Mouse (Mus musculus) megakaryocyte progenitor cell, adult 5-6 weeks (primary cell): ENCODE measurements around the gene Apbb2. TPM values are rescaled to one million over a fixed set of nuclear protein-coding genes. Genes with fewer than 3 reads are reported as not detected.

Source experiments
- ATAC-seq: replicated peaks from 2 replicates; pipeline ENCODE4 v1.8.0; 2016; ENCODE audit warnings: mild to moderate bottlenecking, moderate TSS enrichment, inconsistent platforms; ENCODE audit not compliant: poor library complexity
- total RNA-seq, 2 experiments: library from RNA; stranded (forward) in 1 of 2; stranded (reverse) in 1 of 2; fragments of 157-497, 149-512 nt in 1 of 2; fragments of 200-1000 nt in 1 of 2; gene quantifications; 2 replicates each; pipeline versions ENCODE4 v1.2.3 to v1.2.4; 2015 to 2017

Apbb2 gene
- total RNA-seq, 2 experiments from 2014 or later: 0.29 to 3.3 TPM

GRCm38 (mm10) chr5:66552246-66552645 is 66.3 kb downstream of the Apbb2 start:
- no peak for ATAC-seq

DNA sequence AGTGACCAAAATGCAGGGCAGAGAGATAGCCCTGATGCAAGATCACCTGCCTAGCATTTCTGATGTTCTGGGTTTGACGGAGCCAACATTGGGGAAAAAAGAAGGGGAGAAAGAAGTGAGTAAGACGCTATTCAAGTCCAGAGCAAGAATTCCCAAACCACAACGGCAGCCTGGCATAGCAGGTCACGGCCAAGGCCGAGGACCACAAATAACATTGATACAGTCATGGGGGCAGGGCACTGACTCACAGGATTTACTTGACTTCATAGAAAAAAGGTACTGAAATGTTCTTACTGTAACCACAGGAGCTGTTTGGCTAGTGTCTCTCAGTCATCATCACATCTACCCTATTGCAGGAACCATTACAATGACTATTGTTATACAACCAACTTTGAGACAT is 68.3 kb downstream of the Apbb2 start:
- ATAC-seq: no peak

DNA sequence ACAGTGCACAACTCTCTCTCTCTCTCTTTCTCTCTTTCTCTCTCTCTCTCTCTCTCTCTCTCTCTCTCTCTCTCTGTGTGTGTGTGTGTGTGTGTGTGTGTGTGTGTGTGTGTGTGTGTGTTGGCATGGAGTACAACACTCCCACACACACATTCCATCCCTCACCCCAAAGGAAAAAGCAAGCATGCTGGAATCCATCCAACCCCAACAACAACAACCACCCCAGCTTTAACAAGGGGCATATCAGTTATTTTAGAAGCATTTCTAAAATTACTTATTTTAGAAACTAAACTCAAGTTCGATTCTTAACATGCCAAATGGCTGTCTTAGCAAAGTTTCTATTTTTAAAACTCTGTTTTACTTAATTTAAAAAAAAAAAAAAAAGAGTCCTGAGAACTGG is 68.9 kb downstream of the Apbb2 start:
- no peak for ATAC-seq

DNA sequence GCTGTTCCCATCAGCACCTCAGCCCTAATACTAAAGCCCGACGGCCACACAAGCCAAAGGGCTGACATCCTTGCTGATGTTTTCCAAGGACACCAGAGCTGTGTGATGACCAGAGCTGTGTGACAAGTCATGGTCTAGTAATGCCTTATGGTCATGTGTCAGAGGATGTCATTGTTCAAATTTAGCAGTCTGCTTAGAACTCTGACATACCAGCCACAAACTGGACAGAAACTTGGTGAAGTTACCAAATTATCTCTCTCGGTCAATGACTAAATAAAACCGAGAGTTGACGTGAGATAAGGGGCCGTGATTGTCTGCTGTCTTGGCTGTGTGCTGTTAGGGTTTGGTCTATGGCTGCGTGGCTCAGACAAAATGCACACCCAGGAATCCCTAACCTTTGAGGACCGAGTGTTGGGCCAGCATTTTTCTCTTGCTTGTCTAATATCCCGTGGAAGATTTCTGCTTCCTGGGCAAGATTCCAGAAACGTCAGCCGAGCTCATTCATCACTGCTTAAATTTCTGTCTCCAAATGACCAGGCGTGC is 71.5 kb downstream of the Apbb2 start:
- no peak for ATAC-seq

DNA sequence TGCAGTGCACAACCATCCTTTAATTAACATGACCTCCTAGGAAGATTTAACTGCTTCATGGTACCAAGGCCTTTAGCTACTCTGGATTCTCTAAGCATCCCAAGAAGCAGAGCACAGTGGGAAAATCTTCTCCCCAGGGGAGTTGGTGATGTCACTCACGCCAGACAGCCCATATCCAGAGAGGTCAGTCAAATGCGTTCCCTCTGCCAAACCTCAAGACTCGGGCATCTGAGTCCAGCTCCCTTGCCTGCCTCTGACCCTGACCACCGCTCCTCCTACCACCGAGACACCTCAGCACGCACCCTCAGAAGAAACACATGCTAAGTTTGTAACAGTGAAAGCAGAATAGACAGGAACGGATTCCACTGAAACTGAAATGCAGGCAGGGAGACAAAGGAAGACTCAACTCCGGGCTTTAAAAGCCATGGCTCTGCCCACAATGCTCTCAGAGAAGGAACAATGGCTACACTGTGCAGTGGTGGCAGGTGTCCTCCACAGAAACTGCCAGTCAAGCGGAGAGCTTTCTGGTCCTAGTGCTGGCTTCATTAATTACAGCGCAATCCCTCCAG is 72.9 kb downstream of the Apbb2 start:
- ATAC-seq: no peak

DNA sequence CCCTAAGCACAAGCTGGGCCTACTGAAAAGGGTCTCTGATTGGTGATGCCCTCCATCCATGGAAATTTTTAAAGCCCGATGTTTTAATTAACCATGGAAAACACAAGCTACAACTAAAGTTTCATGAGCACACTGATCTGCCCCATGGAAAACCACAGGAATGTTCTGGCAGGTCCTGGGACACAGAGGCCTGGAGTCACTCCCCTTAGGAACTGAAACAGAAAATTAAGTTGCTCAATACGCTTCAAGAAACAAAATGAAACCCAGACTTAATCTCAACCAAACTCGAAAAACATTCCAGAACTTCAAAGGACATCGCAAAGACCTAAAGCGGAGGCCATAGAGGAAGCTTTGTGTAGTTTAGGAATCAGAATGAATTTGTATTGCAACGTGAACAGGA is 74.8 kb downstream of the Apbb2 start:
- no peak for ATAC-seq

- no peak for ATAC-seq
Measured at GRCm38 (mm10) chr5:66543344-66543743, 75.2 kb downstream of the Apbb2 start.

GRCm38 (mm10) chr5:66542521-66542920 is 76.1 kb downstream of the Apbb2 start:
- ATAC-seq: no peak

- no peak for ATAC-seq
Measured at GRCm38 (mm10) chr5:66541385-66541784, 77.2 kb downstream of the Apbb2 start.

GRCm38 (mm10) chr5:66540246-66540645 is 78.3 kb downstream of the Apbb2 start:
- ATAC-seq: no peak

- ATAC-seq: no peak
Measured at GRCm38 (mm10) chr5:66537811-66538210, 80.8 kb downstream of the Apbb2 start.

DNA sequence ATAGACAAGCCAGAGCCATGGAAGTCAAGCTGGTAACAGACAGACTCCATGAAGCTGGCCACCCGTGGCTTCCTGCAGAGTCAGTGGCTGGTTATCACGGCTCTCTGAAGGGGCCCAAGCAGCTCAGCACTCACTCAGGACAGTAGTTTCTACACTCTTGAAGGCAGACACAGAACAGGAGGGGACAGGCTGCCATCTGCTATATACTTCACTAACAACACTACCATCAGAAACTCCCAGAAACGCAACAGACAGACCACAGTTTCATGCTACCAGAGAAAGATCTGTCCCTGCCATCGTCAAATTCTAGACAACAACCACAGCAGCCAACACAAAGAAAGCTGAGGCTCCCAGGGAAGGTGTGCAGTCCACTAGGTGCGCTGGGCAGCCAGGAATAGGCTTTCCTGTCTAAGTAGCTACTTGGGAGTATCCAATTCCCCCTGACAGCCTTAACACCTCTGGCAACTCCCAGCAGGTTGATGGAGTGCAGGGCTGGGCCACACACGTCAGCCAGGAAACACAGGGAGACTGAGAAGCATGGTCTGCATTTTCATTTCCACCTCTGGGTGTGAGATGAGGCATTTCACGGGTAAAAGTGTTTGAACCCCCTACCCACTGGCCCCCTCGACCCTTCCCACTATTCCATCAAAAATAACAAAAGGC is 81.8 kb downstream of the Apbb2 start:
- ATAC-seq: no peak

GRCm38 (mm10) chr5:66535566-66536236 is 82.9 kb downstream of the Apbb2 start:
- no peak for ATAC-seq

DNA sequence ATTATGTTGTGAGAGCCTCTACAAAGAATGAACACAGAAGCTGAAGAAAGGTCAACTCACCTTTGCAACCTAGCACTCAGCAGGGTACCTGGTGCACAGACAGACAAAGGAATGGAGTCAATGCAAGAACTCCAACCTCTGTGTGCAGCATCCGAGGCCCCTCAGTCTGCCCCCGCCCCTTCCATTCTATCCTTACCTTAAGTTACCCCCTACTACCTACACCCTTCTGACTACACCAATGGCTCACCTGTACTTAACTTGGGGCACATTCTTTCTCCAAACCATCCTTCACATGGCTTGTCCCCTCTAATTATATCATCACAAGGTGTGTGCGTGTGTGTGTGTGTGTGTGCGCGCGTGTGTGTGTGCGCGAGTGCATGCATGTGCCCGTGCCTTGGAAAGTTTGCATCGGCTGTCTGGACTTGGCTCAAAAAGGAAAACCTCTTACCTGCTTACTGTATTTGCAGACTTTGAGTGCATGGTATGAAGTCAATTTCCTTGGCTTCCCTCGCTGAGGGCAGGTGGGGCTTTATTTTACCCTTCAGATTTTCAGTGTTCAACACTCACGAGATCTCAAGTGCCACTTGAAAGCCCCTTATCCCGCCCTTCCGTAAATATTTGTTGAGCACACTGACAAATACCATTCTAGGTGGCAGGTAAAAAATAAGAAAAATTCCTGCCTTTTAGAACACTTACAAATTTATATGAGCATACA is 84.7 kb downstream of the Apbb2 start:
- no peak for ATAC-seq

GRCm38 (mm10) chr5:66532827-66533226 is 85.8 kb downstream of the Apbb2 start:
- no peak for ATAC-seq

DNA sequence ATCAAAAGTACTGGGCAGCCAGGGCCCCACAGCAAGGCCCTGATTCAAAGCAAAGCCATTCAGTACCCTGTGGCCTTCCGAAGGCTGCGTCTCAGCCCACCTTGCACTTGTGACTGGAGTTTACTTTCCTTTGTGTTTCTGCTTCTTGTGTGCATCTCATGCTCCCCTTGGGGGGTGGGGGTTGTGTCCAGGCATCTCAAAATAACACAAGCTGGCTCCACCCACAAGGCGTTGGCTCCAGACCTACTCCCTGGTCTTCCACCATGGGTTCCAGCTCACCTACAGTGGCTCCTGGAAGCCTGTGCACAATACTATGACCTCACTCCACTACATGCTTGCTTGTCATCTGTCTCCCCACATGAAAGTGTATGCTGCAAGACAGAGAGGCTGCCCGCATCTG is 88.2 kb downstream of the Apbb2 start:
- no peak for ATAC-seq

GRCm38 (mm10) chr5:66529631-66530030 is 89.0 kb downstream of the Apbb2 start:
- ATAC-seq: no peak

DNA sequence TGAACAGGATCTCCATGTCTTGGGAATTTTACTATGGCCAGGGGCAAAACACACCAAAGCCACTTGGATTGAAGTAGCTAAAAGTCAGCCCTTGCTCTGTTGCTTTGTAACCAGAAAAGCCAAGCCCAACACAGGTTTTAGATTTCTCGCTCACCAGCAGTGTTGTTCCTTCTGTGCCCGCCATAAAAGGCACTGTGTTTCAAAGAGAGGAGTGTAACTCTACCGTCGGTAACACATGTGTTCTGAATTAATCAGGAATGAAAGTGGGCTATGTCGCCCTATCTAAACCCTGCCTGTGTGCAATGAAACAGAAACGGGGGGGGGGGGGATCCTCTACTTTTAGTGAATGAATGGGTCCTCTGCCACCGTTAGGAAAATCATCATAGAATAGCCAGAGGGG is 90.0 kb downstream of the Apbb2 start:
- ATAC-seq: no peak

- ATAC-seq: 0 out of 2 replicates have a peak, but pooled peaks have one; percentile 9
Measured at GRCm38 (mm10) chr5:66527090-66527489, 91.5 kb downstream of the Apbb2 start.

DNA sequence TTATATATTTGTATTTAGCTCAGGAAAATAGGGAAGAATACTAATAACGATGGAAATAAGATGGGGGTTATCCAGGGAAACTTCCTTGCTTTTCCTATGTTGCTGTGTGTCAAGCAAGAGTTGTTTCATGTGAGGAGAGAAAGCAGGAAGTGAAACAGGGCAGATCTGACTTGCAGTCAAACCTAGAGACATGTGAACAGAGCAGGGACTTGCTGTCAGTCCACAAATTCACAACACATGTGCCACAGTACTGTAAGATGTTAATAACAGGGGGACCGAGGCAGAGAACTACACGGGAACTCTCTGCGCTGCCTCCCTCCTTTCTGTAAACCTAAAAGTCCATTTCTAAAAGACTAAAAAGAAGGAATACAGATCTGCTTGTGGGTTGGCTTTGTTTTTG is 93.6 kb downstream of the Apbb2 start:
- peak; percentile 49 for ATAC-seq

DNA sequence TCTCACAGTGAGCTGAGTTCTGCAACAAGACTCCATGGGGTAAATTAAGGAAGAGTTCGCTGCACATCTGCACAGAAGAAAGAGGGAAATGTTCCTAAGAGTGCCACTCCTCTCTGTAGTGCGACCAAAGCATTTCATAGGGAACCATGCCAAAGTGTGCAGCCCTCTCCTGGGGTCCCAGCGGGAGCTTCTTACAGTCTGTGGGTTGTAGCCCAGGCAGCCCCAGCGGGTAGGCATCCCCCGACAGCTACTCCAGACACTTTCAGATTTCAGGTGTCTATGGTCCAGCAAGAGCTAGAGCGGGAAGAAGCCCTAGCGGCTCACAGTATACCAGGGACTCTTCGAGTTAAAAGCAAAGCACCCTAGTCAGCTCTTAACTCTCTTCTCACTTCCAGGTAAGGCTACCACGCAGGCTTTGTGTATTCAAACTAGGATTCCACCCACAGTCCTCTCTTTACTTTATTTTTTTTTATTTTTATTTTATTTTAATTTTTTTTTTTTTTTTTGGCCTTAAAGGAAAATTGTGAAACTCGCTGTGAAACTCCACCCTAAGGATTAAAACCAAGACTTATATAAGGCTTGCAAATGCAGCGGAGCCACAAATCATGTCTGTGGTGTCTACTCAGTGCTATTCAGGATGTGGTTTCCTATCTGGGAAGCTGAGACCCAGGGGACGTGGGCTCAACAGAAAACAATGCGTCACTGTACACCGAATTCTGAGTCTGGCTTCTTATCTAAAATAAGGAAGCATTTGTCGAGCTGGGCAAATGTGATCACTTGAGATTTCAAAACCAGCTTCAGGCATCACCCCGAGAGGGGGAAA is 94.7 kb downstream of the Apbb2 start:
- ATAC-seq: peak; percentile 97
